Mouse (Mus musculus): ENCODE results near the gene Hoxd3.

Hoxd3 gene

DNA sequence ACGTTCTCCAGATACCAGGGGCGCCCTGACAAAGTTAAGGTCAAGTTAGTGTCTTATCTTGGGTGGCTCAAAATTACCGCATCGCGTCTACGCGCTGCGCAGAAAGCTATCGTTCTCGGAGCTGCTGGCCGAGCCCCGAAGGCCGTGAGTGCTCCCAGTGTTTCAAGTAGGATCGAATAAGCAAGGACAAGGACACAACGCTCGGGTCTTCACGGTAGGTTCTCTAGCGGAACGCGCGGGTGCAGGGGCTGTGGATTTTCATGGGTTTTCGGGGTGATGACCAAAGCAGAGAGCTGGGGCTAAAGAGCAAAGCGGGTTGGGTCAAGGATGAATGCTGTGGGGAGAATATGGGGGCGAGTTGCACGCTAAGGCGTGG is 32.1 kb upstream of the Hoxd3 start:
- DNase-seq (ENCODE audit: low spot score in 2 of 2) = no peak

DNA sequence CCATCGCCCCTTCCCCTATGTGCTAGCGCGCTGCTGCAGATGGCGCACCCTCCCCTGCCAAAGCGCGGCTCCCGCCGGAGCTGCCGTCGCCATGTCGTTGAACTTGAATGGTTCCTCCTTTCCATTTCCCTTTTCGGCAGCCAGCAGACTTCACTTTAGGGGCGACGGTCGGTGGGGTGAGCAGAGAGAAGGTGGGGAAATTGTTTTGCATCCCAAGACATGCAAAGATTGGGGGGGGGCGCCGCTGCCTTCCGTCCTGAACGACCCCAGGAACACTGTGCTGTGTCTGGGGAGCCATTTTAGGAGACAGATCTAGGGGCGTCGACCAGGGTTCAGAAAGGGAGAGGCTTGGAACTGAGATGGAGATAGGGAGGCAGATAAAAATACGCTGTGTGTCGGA is 31.7 kb upstream of the Hoxd3 start:
- no peak for DNase-seq (ENCODE audit: low spot score in 2 of 2)

- DNase-seq (ENCODE audit: low spot score in 2 of 2) = no peak
Observed at GRCm38 (mm10) chr2:74680561-74681398, 30.9 kb upstream of the Hoxd3 start.

DNA sequence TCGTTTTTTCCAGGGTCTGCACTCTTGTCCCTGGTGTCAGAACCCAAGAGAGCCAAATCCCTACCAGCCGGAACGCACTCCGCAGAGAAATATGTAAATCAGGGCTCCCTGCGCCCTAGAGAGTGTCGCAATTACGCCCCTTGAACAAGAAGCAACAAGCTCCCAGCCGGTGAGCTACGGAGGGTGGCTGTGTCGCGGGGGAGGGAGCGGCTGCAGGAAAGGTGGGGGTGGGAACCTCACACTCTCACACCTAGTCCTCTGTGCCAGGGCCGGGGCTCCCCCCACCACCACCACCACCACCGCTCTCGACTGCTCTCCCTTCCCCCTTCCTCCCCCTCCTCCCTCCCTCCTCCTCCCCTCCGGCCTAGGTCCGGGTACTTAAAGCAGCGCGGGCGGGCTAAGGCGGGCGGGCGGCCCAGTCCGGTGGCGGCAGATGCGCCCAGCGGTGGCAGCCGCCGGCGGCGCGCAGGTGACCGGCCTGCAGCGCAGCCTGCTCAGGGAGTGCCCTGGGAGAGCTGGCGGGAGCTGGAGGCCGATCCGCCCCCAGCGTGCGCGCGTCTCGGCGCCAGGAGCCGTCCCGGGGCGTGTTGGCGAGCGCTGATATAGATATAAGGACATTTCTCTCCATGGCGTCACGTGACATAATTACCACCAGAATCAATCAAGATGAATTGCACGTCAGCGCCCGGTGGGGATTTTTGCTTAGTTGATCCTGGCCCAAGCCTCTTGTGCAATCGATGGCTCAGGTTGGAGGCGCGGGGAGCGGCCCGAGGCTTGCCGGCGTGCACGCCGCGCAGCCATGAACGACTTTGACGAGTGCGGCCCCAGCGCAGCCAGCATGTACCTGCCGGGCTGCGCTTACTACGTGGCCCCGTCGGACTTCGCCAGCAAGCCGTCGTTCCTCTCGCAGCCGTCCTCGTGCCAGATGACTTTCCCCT is 29.9 kb upstream of the Hoxd3 start:
- DNase-seq (ENCODE audit: low spot score in 2 of 2) = no peak

DNA sequence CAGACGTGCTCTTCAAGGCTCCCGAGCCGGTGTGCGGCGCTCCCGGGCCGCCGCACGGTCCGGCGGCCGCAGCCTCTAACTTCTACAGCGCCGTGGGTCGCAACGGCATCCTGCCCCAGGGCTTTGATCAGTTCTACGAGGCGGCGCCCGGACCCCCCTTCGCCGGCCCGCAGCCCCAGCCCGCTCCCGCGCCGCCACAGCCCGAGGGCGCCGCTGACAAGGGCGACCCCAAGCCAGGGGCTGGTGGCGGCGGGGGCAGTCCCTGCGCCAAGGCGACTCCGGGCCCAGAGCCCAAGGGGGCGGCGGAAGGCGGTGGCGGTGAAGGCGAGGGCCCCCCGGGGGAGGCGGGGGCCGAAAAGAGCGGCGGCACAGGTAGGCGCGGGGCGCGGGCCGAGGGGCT is 28.9 kb upstream of the Hoxd3 start:
- no peak for DNase-seq (ENCODE audit: low spot score in 2 of 2)

GRCm38 (mm10) chr2:74683471-74683951 is 28.2 kb upstream of the Hoxd3 start:
- DNase-seq (ENCODE audit: low spot score in 2 of 2) = no peak

GRCm38 (mm10) chr2:74684106-74684505 is 27.6 kb upstream of the Hoxd3 start:
- DNase-seq (ENCODE audit: low spot score in 2 of 2) = no peak

GRCm38 (mm10) chr2:74685059-74685603 is 26.6 kb upstream of the Hoxd3 start:
- no peak for DNase-seq (ENCODE audit: low spot score in 2 of 2)

DNA sequence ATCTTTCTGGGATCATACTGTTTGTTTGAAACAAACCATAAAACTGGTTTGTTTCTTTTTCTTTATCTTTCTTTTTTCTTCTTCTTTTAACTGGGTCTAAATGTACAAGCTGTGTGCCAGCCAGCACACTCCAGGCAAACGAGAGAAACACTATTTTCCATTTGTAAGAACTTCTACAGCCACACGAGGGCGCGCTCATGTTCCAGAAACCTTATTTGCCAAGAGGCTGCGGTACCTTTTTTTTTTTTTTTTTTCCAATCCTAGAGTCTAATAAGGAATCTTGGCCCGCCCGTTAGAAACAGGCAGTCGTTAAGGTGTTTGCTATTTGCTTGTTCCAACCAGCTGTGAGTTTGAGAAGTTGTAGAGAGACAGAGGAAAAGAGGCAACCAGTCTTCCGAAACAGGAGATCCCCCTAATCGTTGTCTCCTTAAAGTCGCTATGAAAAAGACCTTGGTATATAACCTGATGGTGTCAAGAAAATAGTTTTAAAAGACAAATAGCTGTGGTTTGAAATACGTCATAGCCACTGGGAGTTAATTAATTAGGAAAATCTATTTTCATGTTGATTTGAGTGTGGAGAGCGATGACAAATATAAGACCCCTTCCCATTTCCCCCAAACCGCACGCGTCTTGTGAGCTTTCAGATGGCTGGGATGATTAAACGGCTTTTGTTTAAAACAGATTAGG is 25.3 kb upstream of the Hoxd3 start:
- DNase-seq (ENCODE audit: low spot score in 2 of 2) = no peak

DNA sequence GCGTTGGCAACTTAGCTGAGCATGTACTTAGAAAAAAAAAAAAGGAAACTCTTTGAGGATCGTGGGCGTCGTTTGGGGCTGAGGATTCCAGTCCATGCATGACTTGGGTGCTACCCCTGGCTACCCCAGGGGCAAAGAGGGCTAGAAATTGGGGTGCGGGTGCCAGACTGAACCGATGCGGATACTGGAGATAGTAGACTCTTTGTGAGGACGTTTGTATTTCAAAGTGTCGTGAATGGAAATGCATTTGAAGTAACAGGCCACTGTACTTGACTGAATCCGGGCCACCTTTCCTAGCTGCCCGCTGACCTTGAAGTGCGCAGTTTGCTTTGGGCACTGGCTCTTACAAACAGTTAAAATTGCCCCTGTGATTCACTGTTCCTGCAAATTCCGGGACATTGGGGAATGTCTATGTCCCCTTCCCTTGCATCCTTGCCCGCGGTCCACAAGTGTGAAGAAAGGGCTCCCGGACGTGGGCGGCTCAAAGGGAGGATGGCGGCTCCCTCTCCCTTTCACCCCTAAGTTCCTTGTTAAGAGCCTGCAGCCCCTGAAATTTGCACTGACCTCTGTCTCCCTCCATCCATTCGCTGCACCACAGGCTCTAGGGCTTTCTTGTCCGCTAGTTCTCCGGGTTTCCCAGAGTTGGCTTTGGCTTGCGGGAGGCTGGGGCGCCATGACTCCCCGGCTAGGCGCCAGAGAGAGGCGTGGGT is 24.6 kb upstream of the Hoxd3 start:
- DNase-seq (ENCODE audit: low spot score in 2 of 2) = no peak

- no peak for DNase-seq (ENCODE audit: low spot score in 2 of 2)
Observed at GRCm38 (mm10) chr2:74687698-74688555, 23.8 kb upstream of the Hoxd3 start.

- DNase-seq (ENCODE audit: low spot score in 2 of 2) = no peak
Observed at GRCm38 (mm10) chr2:74688795-74689573, 22.7 kb upstream of the Hoxd3 start.

- no peak for DNase-seq (ENCODE audit: low spot score in 2 of 2)
Observed at GRCm38 (mm10) chr2:74689574-74690337, 22.0 kb upstream of the Hoxd3 start.

- DNase-seq (ENCODE audit: low spot score in 2 of 2) = no peak
Observed at GRCm38 (mm10) chr2:74690338-74690716, 21.4 kb upstream of the Hoxd3 start.

DNA sequence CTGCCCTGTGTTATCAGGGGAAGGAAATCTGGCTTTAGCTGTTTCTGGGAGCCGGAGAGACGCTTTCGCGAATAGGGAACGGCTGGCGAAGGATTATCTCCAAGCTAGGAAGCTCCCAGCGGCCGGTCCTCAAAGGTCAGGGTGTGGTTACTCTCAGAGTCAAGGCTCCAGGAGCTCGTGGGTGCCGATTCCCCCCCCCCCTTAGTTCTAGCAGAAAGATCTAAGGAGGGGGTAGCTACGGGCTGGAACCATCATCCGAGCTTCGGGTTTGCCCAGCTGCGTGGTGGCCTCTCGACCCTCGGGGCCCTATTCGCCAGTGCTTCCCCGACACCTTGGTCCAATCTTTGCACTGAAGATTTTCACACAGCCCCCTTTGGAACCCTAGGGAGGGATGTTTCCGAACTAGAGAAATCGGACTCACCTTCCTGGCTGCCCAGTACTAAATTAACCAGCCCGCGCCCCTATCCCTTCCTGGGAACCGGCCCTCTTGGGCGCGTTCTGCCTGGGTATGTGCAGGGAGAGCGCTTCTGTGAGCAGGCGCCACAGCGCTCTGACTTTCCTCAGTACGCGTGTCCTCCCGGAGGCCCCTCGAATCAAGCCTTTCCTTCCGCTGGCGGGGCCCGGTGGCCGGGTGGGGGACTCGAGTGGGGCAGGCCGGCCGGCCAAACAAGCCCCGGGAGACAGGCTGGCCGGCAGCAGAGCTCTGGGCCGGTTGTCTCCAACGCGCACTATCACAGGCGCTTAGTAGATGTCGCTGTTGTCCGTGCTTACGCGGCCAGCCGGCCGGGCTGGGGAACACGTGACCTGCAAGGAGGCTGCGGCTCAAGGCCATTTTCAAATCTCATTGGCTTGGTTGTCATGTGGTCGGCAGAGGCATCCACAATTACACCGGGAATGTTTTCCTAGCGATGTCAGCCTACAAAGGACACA is 20.4 kb upstream of the Hoxd3 start, which contains the start of gene Hoxd10:
Hoxd10 (plus strand) TSS at position 903 of the 930 bp plus-strand sequence.
- DNase-seq (ENCODE audit: low spot score in 2 of 2) = no peak

DNA sequence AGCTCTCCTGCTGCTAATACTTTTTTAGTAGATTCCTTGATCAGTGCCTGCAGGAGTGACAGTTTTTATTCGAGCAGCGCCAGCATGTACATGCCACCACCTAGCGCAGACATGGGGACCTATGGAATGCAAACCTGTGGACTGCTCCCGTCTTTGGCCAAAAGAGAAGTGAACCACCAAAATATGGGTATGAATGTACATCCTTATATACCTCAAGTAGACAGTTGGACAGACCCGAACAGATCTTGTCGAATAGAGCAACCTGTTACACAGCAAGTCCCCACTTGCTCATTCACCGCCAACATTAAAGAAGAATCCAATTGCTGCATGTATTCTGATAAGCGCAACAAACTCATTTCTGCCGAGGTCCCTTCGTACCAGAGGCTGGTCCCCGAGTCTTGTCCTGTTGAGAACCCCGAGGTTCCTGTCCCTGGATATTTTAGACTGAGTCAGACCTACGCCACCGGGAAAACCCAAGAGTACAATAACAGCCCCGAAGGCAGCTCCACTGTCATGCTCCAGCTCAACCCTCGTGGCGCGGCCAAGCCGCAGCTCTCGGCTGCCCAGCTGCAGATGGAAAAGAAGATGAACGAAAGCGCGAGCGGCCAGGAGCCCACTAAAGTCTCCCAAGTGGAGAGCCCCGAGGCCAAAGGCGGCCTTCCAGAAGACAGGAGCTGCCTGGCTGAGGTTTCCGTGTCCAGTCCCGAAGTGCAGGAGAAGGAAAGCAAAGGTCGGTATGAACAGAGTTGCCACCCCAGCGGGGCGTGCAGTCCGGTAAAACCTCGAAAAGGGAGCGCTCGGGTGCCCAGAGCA is 19.5 kb upstream of the Hoxd3 start:
- no peak for DNase-seq (ENCODE audit: low spot score in 2 of 2)
